Mouse (Mus musculus): ENCODE results near the gene Aup1. TPM values are rescaled to one million over a fixed set of nuclear protein-coding genes. Genes with fewer than 3 reads are reported as not detected.

The Aup1 gene
- total RNA-seq (2014; rRNA removed) (185 and 219 TPM in 2 replicates), polyA plus RNA-seq (2015; fragmentation: Nextera tagmentation; extraction: Ambion mirVana) (136 and 148 TPM in 2 replicates)

- H3K36me3 ChIP-seq (ENCODE audit: insufficient read depth, low read length), result no peaks in the 10 kb centered on the region
- no peaks in the 10 kb centered on the region for H3K9me3 ChIP-seq (ENCODE audit: low read length)
- H3K27me3 ChIP-seq (ENCODE audit: insufficient read depth, low read length), result no peaks in the 10 kb centered on the region
- H3K4me1 ChIP-seq (ENCODE audit: insufficient read depth, low read length), result peaks cover 18% of the 10 kb centered on the region
- H3K9ac ChIP-seq (replicated peaks; ENCODE audit: low read length), result peak within 1 kb of the TSS; percentile 89
- H3K4me3 ChIP-seq (ENCODE audit: low read length), result peak within 1 kb of the TSS; percentile 91
- peak; percentile 99 for DNase-seq (ENCODE audit: low spot score)
- no peak for TF ChIP-seq CTCF (IDR thresholded peaks at IDR 0.05; ENCODE audit: low read depth)
- ATAC-seq, result peak; percentile 98
- peak within 1 kb of the TSS; percentile 90 for H3K4me2 ChIP-seq (ENCODE audit: low read depth, low read length)
- H3K27ac ChIP-seq, result peak within 1 kb of the TSS; percentile 86
- under 1% methylated on average over 62 of the region's 64 CpGs for WGBS
Observed at GRCm38 (mm10) chr6:83054074-83054851, at the start of gene Aup1. Gene Aup1, plus strand, starts transcription at chr6:83054521.

GRCm38 (mm10) chr6:83004872-83005271 lies 49.4 kb upstream of the Aup1 start:
- no peak for DNase-seq (ENCODE audit: low spot score)
- H3K9ac ChIP-seq (replicated peaks; ENCODE audit: low read length), result no peak overlapping the region
- 51% methylated on average over 7 of the region's 7 CpGs for WGBS

GRCm38 (mm10) chr6:83005444-83006011 lies 48.8 kb upstream of the Aup1 start:
- H3K27ac ChIP-seq, result no peak overlapping the region
- H3K4me2 ChIP-seq (ENCODE audit: low read depth, low read length), result no peak overlapping the region
- no peak for ATAC-seq
- no peak overlapping the region for H3K9ac ChIP-seq (replicated peaks; ENCODE audit: low read length)
- H3K36me3 ChIP-seq (ENCODE audit: insufficient read depth, low read length), result no peaks in the 10 kb centered on the region
- TF ChIP-seq CTCF (IDR thresholded peaks at IDR 0.05; ENCODE audit: low read depth), result no peak
- DNase-seq (ENCODE audit: low spot score), result no peak
- no peaks in the 10 kb centered on the region for H3K9me3 ChIP-seq (ENCODE audit: low read length)
- WGBS, result 83% methylated on average over 10 of the region's 10 CpGs
- H3K27me3 ChIP-seq (ENCODE audit: insufficient read depth, low read length), result no peaks in the 10 kb centered on the region
- H3K4me3 ChIP-seq (ENCODE audit: low read length), result no peak overlapping the region
- H3K4me1 ChIP-seq (ENCODE audit: insufficient read depth, low read length), result no peaks in the 10 kb centered on the region

More at GRCm38 (mm10) chr6:83004872-83005271, 49.4 kb upstream of the Aup1 start:
- H3K4me2 ChIP-seq (ENCODE audit: low read depth, low read length), result no peak overlapping the region
- H3K27me3 ChIP-seq (ENCODE audit: insufficient read depth, low read length), result no peaks in the 10 kb centered on the region
- no peaks in the 10 kb centered on the region for H3K36me3 ChIP-seq (ENCODE audit: insufficient read depth, low read length)
- H3K27ac ChIP-seq, result no peak overlapping the region
- TF ChIP-seq CTCF (IDR thresholded peaks at IDR 0.05; ENCODE audit: low read depth), result no peak
- H3K4me3 ChIP-seq (ENCODE audit: low read length), result no peak overlapping the region
- no peak for ATAC-seq
- H3K9me3 ChIP-seq (ENCODE audit: low read length), result no peaks in the 10 kb centered on the region
- no peaks in the 10 kb centered on the region for H3K4me1 ChIP-seq (ENCODE audit: insufficient read depth, low read length)

- Histone ChIP-seq H3K4me3 (ENCODE audit: low read length) (no peak overlapping the region), H3K9ac (replicated peaks; ENCODE audit: low read length) (no peak overlapping the region), H3K4me1 (ENCODE audit: insufficient read depth, low read length) (no peaks in the 10 kb centered on the region), H3K9me3 (ENCODE audit: low read length) (no peaks in the 10 kb centered on the region), H3K27me3 (ENCODE audit: insufficient read depth, low read length) (no peaks in the 10 kb centered on the region), H3K27ac (no peak overlapping the region), H3K4me2 (ENCODE audit: low read depth, low read length) (no peak overlapping the region), H3K36me3 (ENCODE audit: insufficient read depth, low read length) (no peaks in the 10 kb centered on the region)
- no peak for DNase-seq (ENCODE audit: low spot score)
- 88% methylated on average over 6 of the region's 6 CpGs for WGBS
- no peak for TF ChIP-seq CTCF (IDR thresholded peaks at IDR 0.05; ENCODE audit: low read depth)
- ATAC-seq, result no peak
Observed at GRCm38 (mm10) chr6:83006114-83006513, 48.2 kb upstream of the Aup1 start.

GRCm38 (mm10) chr6:83008659-83009058 lies 45.7 kb upstream of the Aup1 start:
- WGBS, result 57% methylated on average over 3 of the region's 3 CpGs
- Histone ChIP-seq H3K4me3 (ENCODE audit: low read length) (no peak overlapping the region), H3K4me2 (ENCODE audit: low read depth, low read length) (no peak overlapping the region), H3K9me3 (ENCODE audit: low read length) (no peaks in the 10 kb centered on the region), H3K36me3 (ENCODE audit: insufficient read depth, low read length) (no peaks in the 10 kb centered on the region), H3K4me1 (ENCODE audit: insufficient read depth, low read length) (no peaks in the 10 kb centered on the region), H3K9ac (replicated peaks; ENCODE audit: low read length) (no peak overlapping the region), H3K27me3 (ENCODE audit: insufficient read depth, low read length) (no peaks in the 10 kb centered on the region), H3K27ac (no peak overlapping the region)
- DNase-seq (ENCODE audit: low spot score), result no peak
- no peak for TF ChIP-seq CTCF (IDR thresholded peaks at IDR 0.05; ENCODE audit: low read depth)
- ATAC-seq, result no peak

- Histone ChIP-seq H3K4me3 (ENCODE audit: low read length) (no peak overlapping the region), H3K4me1 (ENCODE audit: insufficient read depth, low read length) (no peaks in the 10 kb centered on the region), H3K27ac (no peak overlapping the region), H3K9ac (replicated peaks; ENCODE audit: low read length) (no peak overlapping the region), H3K36me3 (ENCODE audit: insufficient read depth, low read length) (no peaks in the 10 kb centered on the region), H3K27me3 (ENCODE audit: insufficient read depth, low read length) (no peaks in the 10 kb centered on the region), H3K9me3 (ENCODE audit: low read length) (no peaks in the 10 kb centered on the region), H3K4me2 (ENCODE audit: low read depth, low read length) (no peak overlapping the region)
- TF ChIP-seq CTCF (IDR thresholded peaks at IDR 0.05; ENCODE audit: low read depth), result no peak
- WGBS, result 75% methylated on average over 7 of the region's 7 CpGs
- no peak for DNase-seq (ENCODE audit: low spot score)
- no peak for ATAC-seq
Observed at GRCm38 (mm10) chr6:83010010-83010409, 44.3 kb upstream of the Aup1 start.

GRCm38 (mm10) chr6:83011255-83011654 lies 43.1 kb upstream of the Aup1 start:
- WGBS, result 82% methylated on average over 7 of the region's 7 CpGs
- H3K9me3 ChIP-seq (ENCODE audit: low read length), result no peaks in the 10 kb centered on the region
- no peak overlapping the region for H3K27ac ChIP-seq
- H3K9ac ChIP-seq (replicated peaks; ENCODE audit: low read length), result no peak overlapping the region
- no peak overlapping the region for H3K4me2 ChIP-seq (ENCODE audit: low read depth, low read length)
- no peak for ATAC-seq
- H3K27me3 ChIP-seq (ENCODE audit: insufficient read depth, low read length), result no peaks in the 10 kb centered on the region
- TF ChIP-seq CTCF (IDR thresholded peaks at IDR 0.05; ENCODE audit: low read depth), result no peak
- no peaks in the 10 kb centered on the region for H3K36me3 ChIP-seq (ENCODE audit: insufficient read depth, low read length)
- no peak overlapping the region for H3K4me3 ChIP-seq (ENCODE audit: low read length)
- H3K4me1 ChIP-seq (ENCODE audit: insufficient read depth, low read length), result no peaks in the 10 kb centered on the region
- no peak for DNase-seq (ENCODE audit: low spot score)
